Mouse (Mus musculus) left cerebral cortex, postnatal 36 days (tissue): ENCODE measurements at regions not wholly inside any gene's neighbourhood (a gene's known extent, or its start where the extent isn't known, plus 50 kb on each side); places are given as distances from the start of the nearest gene placed in this dataset.
A peak's percentile ranks its signal among the peaks of the same experiment; 100 is the strongest.

ENCODE experiments used
- DNase-seq, 2 experiments: peaks; one replicate each; pipeline ENCODE4 v3.0.0; 2021 to 2022; ENCODE audit warnings: low spot score in 2 of 2, mixed read lengths in 1 of 2
- intact Hi-C: fragments of 180-260 bp; cut with DNase I; formaldehyde crosslinking; loops from one replicate; pipeline ENCODE4 v1.15.1; 2025

DNA sequence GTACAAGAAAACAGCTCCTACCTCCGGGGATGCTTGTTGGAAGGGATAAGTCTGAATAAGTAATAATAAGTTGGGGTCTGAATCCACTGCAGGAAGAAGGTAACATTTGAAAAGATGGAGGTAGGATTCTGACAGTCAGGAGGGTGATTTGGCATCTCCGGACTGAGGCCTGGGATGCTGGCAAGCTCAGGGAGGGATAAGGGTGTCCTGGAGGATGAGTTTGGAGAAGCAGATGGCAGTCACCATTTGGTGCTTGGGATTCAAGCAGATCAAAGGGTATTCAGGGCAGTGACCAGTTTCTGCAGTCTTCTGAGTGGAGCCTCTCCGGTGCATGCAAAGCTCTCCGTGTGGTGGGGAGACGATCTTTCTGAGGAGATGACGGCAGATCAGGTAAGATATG, 62.9 kb upstream of the Gm2310 start:
- intact Hi-C loops, result no loop called here
- DNase-seq, result no peak

DNA sequence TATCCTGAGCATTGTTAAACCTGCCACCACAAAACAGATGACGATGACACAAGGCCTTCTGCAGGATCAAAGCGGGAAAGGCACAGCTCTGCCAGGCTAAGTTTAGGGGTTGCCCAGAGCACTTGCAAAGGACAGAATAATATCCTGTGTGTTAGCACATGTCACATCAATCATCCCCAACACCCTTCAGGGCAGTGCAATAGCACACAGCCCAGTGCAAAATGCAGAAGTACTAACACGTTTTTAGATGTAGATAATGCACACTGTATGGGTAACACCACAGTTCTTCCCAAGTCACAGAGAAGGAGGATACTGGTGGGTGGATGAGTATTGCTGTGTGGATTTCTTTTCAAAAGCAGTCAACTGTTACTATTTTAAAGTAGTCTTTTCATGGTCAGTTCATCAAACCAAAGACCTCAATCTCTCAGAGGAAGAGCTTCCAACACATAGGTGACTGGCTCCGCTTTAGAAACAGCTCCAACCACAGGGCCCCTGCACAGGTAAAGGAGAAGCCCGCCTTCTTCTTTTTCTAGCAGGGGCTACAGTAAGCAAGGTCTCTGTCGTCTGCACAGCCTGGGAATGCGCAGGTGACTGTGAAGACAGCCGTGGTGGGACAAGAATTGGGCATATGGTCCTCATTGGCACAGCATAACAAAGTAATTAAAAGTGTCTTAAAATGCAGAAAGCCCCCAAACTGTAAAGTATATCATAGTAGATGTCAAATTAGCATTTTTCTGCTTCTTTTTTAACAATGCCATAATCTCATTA, 61.6 kb upstream of the Gm2310 start:
- intact Hi-C loops, result no loop called here
- DNase-seq, result no peak

DNA sequence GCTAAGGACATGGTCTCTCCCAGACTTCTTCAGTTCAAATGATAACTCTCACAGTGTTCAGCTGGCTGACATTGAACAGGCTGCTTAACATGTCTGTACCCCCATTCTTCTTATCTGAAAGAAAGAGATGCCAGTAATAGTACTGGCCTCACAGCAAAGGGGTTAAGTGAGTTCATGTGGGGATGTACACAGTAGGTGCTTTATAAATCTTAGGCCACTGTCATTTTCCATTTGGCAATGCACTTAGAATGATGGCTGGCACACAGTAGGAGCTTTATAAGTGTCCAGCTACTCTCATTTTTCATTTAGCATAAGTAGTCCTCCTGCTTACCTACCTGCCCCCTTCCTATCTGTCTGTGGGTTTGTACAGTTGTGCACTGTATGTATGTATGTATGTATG, 60.3 kb upstream of the Gm2310 start:
- intact Hi-C loops, result no loop called here
- no peak for DNase-seq

DNA sequence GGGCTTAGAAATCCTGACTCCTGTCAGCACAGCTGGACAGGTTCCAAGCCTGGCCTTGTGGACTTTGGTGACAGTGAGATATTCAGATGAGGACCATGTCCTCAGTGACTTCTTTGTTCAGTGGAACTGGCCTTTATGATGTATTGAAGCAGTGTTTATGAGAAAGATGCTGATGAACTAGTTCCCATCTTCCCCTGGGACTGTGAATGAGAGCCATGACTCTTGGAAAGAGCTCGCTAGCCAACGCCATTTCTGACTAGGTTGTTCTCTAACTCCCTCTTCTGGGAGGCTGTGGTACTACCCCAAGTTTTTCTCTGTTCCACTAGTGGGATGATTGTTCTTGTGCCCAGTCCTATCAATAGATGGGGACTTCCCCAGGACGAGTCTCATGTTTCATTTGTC, 57.7 kb upstream of the Gm2310 start:
- intact Hi-C loops, result loop anchor here (5.0 kb wide), 1 partner anchor 135 kb away; the partner anchor contains the start of gene Nipbl
- peak; percentile 8 to 22 for DNase-seq

DNA sequence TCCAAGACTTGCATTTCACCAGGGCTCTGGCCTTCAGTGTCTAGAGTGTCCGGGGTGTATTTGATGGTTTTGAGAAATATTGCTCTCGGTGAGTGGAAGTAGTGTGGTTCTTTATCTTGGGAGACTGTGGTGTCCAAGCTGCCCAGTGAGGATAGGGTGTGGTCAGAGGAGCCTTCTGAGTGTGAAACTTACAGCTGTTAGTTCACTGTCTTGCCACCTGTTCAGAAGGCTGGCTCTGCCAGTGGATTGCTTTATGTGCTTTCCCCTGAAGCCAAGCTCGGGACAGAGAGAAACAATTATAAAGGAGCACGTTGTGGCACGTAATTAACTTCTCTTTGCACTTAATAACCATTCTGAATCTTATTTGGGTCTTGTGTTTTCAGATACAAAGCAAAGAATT, 57.2 kb upstream of the Gm2310 start:
- intact Hi-C loops, result loop anchor here (5.0 kb wide), 1 partner anchor 135 kb away; the partner anchor contains the start of gene Nipbl
- no peak for DNase-seq

DNA sequence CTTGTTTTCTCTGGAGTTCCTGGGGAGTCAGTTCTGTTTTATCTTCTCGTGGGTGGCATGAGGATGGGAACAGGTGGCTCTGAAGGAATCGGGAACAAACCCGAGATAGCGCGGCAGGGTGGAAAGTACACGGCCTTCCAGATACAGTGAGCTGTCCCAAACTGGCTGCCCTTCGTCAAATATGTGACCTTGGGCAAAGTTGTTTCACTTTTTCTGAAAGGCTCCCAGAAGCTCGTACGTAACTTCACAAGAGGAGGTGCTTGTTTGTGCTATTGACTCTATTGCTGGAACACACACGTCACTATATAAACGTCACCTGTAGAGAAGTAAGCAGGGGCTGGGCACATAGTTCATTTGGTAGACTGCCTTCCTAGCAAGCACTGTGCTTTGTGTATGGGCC, 49.9 kb upstream of the Gm2310 start:
- intact Hi-C loops, result loop anchor here (5.0 kb wide), 1 partner anchor 122 kb away; no protein-coding TSS in a partner anchor
- DNase-seq, result no peak
